Mouse (Mus musculus) stomach, embryonic 15.5 days (tissue): ENCODE measurements around the gene Runx2. TPM values are rescaled to one million over a fixed set of nuclear protein-coding genes. Genes with fewer than 3 reads are reported as not detected.

Source experiments
- ATAC-seq: fragments of 200-750 bp; cut with Nextera tagmentation; 2 replicates; pipeline ENCODE4 v1.8.0; 2017; ENCODE audit warnings: low read depth, moderate number of reproducible peaks, moderate TSS enrichment; ENCODE audit not compliant: insufficient read depth, low FRiP score
- H3K27ac ChIP-seq: fragments of 300-500 bp; sonication (generic); 2 replicates; pipeline ENCODE4 v1.5.1; 2015; ENCODE audit warnings: mild to moderate bottlenecking, inconsistent platforms
- H3K27me3 ChIP-seq: fragments of 300-500 bp; sonication (generic); replicated peaks from 2 replicates; pipeline ENCODE4 v1.6.1; 2015; ENCODE audit warnings: inconsistent platforms
- H3K36me3 ChIP-seq: fragments of 300-500 bp; sonication (generic); 2 replicates; pipeline ENCODE4 v1.6.1; 2015; ENCODE audit warnings: inconsistent platforms
- H3K4me1 ChIP-seq: fragments of 300-500 bp; sonication (generic); 2 replicates; pipeline ENCODE4 v1.6.1; 2015; ENCODE audit warnings: inconsistent platforms
- H3K4me2 ChIP-seq: fragments of 300-500 bp; sonication (generic); 2 replicates; pipeline ENCODE4 v1.6.1; 2015; ENCODE audit warnings: mild to moderate bottlenecking, inconsistent platforms
- H3K4me3 ChIP-seq: fragments of 300-500 bp; sonication (generic); replicated peaks from 2 replicates; pipeline ENCODE4 v1.5.1; 2015; ENCODE audit warnings: inconsistent platforms
- H3K9ac ChIP-seq: fragments of 300-500 bp; sonication (generic); 2 replicates; pipeline ENCODE4 v1.6.1; 2015; ENCODE audit warnings: inconsistent platforms
- H3K9me3 ChIP-seq: fragments of 300-500 bp; sonication (generic); 2 replicates; pipeline ENCODE4 v1.6.1; 2016; ENCODE audit warnings: inconsistent platforms
- WGBS: fragments of 180-500 bp; shearing (Covaris S2); methylation state at CpG from one replicate; pipeline ENCODE4 v1.1.7; 2015; 5-methylcytosine and 5-hydroxymethylcytosine counted together
- polyA plus RNA-seq: library from polyadenylated mRNA; unstranded; fragments of >200 nt; fragmentation: Nextera tagmentation; extraction: Ambion mirVana; gene quantifications from 2 replicates; pipeline ENCODE4 v1.2.1, GENCODE M21; 2015

Runx2 gene
- polyA plus RNA-seq, 1 experiment from 2014 or later: 1.0 TPM

DNA sequence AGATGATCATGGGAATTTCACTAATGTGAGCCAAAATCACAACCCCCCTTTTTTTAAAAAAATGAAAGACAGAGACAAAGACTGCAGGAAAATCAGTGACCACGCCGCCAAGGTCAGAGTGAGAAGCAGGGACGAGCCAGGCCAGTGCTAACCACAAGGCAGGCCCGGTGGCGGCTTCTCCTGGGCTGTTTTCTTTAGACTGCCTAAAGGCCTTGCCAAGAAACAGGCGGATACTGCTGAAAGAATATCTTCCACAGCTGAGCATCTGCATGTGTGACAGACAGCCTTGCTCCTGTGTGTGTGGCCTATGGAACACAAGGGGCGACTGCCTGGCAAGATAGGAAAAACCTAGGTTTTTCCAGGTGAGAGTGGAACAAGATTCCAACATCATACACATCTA is 136.8 kb downstream of the Runx2 start:
- 72% methylated on average over 7 of the region's 7 CpGs for WGBS
- Histone ChIP-seq H3K36me3 (no peaks in the 10 kb centered on the region), H3K4me2 (no peak overlapping the region), H3K27ac (no peak overlapping the region), H3K9me3 (no peaks in the 10 kb centered on the region), H3K4me1 (no peaks in the 10 kb centered on the region), H3K4me3 (no peak overlapping the region), H3K27me3 (no peaks in the 10 kb centered on the region), H3K9ac (no peak overlapping the region)
- ATAC-seq: no peak

DNA sequence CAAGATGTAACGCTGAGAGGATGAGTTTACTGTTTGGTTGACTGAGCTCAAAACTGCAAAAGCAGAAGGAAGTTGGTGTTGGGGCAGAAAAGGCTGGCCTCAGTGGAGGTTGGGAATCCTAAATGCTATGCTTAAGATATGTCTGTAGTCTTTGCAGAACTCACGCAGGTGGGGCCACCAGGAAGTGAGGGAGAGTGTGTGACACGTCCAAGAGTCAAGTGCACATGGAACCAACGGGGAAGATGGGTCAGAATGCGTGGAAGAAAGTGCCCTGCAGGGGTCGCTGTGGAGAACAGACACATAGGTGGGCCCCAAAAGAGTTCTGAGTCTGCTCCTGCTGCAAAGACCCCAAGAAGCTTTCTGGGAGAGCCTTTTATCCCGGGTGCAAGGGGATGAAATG is 141.8 kb downstream of the Runx2 start:
- no peaks in the 10 kb centered on the region for H3K36me3 ChIP-seq
- no peak overlapping the region for H3K4me2 ChIP-seq
- no peaks in the 10 kb centered on the region for H3K9me3 ChIP-seq
- no peak for ATAC-seq
- H3K9ac ChIP-seq: no peak overlapping the region
- H3K4me1 ChIP-seq: peaks cover 3% of the 10 kb centered on the region; the same call in 1 of the 2 replicates
- WGBS: 67% methylated on average over 7 of the region's 7 CpGs
- H3K27ac ChIP-seq: no peak overlapping the region
- H3K4me3 ChIP-seq: no peak overlapping the region
- no peaks in the 10 kb centered on the region for H3K27me3 ChIP-seq

GRCm38 (mm10) chr17:44671946-44672692 is 142.5 kb downstream of the Runx2 start:
- H3K36me3 ChIP-seq: no peaks in the 10 kb centered on the region
- H3K9ac ChIP-seq: no peak overlapping the region
- no peaks in the 10 kb centered on the region for H3K9me3 ChIP-seq
- no peak overlapping the region for H3K27ac ChIP-seq
- WGBS: 78% methylated on average over 16 of the region's 16 CpGs
- no peaks in the 10 kb centered on the region for H3K27me3 ChIP-seq
- H3K4me3 ChIP-seq: no peak overlapping the region
- ATAC-seq: no peak
- H3K4me2 ChIP-seq: no peak overlapping the region
- peaks cover 3% of the 10 kb centered on the region; the same call in 1 of the 2 replicates for H3K4me1 ChIP-seq

DNA sequence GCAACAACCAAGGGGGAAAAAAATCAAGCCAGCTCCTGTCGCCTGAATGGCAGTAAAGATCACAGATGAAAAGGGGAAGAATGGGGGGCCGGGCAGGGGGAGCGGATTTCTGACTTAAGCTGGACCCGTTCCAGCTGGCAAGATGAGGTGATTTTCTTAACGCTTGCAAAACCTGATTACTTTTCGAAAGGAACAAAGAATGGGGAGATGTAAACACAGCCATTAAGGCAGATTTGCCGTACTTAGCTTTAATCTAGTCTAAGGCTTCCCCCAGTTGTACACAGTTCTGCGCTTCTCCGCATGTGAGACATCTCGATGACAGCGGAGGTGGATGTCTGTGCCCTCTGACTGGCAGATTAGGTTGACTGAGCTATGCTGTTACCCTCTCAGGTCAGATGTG is 144.6 kb downstream of the Runx2 start:
- H3K4me2 ChIP-seq: peak overlapping the region; percentile 8; the same call in 1 of the 2 replicates
- no peaks in the 10 kb centered on the region for H3K9me3 ChIP-seq
- H3K9ac ChIP-seq: no peak overlapping the region
- H3K27me3 ChIP-seq: no peaks in the 10 kb centered on the region
- no peak for ATAC-seq
- H3K36me3 ChIP-seq: no peaks in the 10 kb centered on the region
- H3K27ac ChIP-seq: no peak overlapping the region
- WGBS: 25% methylated on average over 11 of the region's 11 CpGs
- no peak overlapping the region for H3K4me3 ChIP-seq
- H3K4me1 ChIP-seq: peaks cover 3% of the 10 kb centered on the region; the same call in 1 of the 2 replicates

GRCm38 (mm10) chr17:44667346-44667745 is 147.3 kb downstream of the Runx2 start:
- no peak overlapping the region for H3K9ac ChIP-seq
- WGBS: 72% methylated on average over 5 of the region's 5 CpGs
- no peaks in the 10 kb centered on the region for H3K36me3 ChIP-seq
- no peak overlapping the region for H3K4me3 ChIP-seq
- no peak for ATAC-seq
- H3K9me3 ChIP-seq: no peaks in the 10 kb centered on the region
- no peak overlapping the region for H3K27ac ChIP-seq
- no peaks in the 10 kb centered on the region for H3K27me3 ChIP-seq
- H3K4me1 ChIP-seq: peaks cover 3% of the 10 kb centered on the region; the same call in 1 of the 2 replicates
- H3K4me2 ChIP-seq: no peak overlapping the region

GRCm38 (mm10) chr17:44663872-44664271 is 150.7 kb downstream of the Runx2 start:
- no peaks in the 10 kb centered on the region for H3K4me1 ChIP-seq
- no peaks in the 10 kb centered on the region for H3K27me3 ChIP-seq
- no peak overlapping the region for H3K27ac ChIP-seq
- ATAC-seq: no peak
- 82% methylated on average over 7 of the region's 7 CpGs for WGBS
- H3K4me3 ChIP-seq: no peak overlapping the region
- no peaks in the 10 kb centered on the region for H3K36me3 ChIP-seq
- no peak overlapping the region for H3K4me2 ChIP-seq
- no peak overlapping the region for H3K9ac ChIP-seq
- no peaks in the 10 kb centered on the region for H3K9me3 ChIP-seq

- H3K9me3 ChIP-seq: no peaks in the 10 kb centered on the region
- ATAC-seq: no peak
- no peak overlapping the region for H3K9ac ChIP-seq
- no peaks in the 10 kb centered on the region for H3K27me3 ChIP-seq
- H3K27ac ChIP-seq: no peak overlapping the region
- H3K4me2 ChIP-seq: no peak overlapping the region
- H3K4me3 ChIP-seq: no peak overlapping the region
- no peaks in the 10 kb centered on the region for H3K36me3 ChIP-seq
- H3K4me1 ChIP-seq: no peaks in the 10 kb centered on the region
- WGBS: 56% methylated on average over 1 of the region's 1 CpGs
Measured at GRCm38 (mm10) chr17:44663208-44663607, 151.4 kb downstream of the Runx2 start.

DNA sequence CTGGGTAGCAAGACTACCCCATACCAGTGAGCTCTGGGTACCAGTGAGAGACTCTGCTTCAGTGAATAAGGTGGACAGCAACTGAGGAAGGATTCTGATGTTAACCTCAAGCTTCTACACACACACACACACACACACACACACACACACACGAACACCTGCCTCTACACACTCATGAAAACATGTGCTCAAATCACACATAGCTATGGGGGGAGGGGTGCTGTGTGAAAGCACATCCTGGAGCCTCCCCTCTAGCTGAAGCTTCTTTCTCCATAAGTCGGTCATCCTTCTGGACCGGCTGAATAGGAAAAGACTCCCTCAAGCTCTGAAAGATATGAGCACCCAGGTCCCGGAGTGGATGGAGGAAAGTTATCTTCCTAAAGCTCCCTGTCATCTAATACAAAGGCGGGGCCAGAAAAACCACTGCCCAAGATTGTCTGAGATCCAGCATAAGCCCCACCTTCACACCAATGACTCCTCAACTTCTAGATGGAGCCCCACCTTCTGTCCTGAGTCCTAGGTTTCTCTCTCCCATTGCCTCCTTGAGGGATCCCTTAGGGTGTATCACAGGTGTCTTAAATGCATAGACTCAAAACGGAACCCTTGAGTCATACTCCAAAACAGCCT is 152.4 kb downstream of the Runx2 start:
- no peak overlapping the region for H3K9ac ChIP-seq
- H3K4me2 ChIP-seq: no peak overlapping the region
- H3K4me3 ChIP-seq: no peak overlapping the region
- ATAC-seq: no peak
- no peaks in the 10 kb centered on the region for H3K36me3 ChIP-seq
- 77% methylated on average over 6 of the region's 6 CpGs for WGBS
- H3K27ac ChIP-seq: no peak overlapping the region
- no peaks in the 10 kb centered on the region for H3K27me3 ChIP-seq
- no peaks in the 10 kb centered on the region for H3K4me1 ChIP-seq
- no peaks in the 10 kb centered on the region for H3K9me3 ChIP-seq

GRCm38 (mm10) chr17:44660121-44660806 is 154.3 kb downstream of the Runx2 start:
- Histone ChIP-seq H3K27me3 (no peaks in the 10 kb centered on the region), H3K9ac (no peak overlapping the region), H3K36me3 (no peaks in the 10 kb centered on the region), H3K4me2 (no peak overlapping the region), H3K4me3 (no peak overlapping the region), H3K9me3 (no peaks in the 10 kb centered on the region), H3K27ac (no peak overlapping the region), H3K4me1 (no peaks in the 10 kb centered on the region)
- WGBS: 76% methylated on average over 7 of the region's 7 CpGs
- no peak for ATAC-seq

DNA sequence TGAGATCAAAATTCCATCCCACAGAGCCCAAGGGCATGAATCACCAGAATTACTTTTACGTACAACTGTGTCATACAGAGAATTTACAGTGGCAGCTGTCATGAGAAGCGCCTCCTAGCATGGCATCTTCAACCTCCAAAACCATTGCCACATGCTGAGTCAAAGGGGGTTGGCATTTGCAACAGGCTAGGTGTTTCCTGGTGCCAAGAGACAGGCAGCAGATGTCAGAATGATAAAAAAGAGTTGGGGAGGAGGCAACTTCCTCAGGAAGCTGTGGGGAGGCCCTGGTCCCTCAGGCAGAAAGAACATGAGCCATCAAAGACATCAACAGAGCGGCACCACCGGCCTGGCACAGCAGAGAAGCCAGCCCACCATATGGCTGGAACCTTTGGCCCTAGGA is 160.1 kb downstream of the Runx2 start:
- no peaks in the 10 kb centered on the region for H3K4me1 ChIP-seq
- no peaks in the 10 kb centered on the region for H3K9me3 ChIP-seq
- H3K4me3 ChIP-seq: no peak overlapping the region
- no peak overlapping the region for H3K27ac ChIP-seq
- no peak for ATAC-seq
- H3K9ac ChIP-seq: no peak overlapping the region
- 85% methylated on average over 4 of the region's 4 CpGs for WGBS
- no peak overlapping the region for H3K4me2 ChIP-seq
- no peaks in the 10 kb centered on the region for H3K36me3 ChIP-seq
- no peaks in the 10 kb centered on the region for H3K27me3 ChIP-seq

DNA sequence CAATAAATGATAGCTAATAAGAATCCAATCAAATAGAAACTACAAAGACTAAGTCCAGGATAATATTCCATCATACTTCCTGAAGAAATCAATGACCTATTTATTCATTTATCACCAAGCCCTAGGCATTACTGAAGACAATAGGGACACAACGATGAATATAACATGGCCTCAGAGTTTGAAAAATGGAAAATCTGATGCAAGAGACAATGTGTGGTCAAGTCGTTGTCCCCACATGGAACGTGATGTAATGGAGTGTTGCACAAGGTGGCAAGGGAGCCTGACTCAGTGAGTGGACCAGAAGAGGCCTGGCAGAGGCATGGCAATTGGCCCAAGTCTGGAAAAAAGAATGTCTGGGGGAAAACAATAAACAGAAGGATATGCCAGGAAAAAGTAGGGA is 161.5 kb downstream of the Runx2 start:
- no peaks in the 10 kb centered on the region for H3K9me3 ChIP-seq
- no peak overlapping the region for H3K4me3 ChIP-seq
- 88% methylated on average over 3 of the region's 3 CpGs for WGBS
- ATAC-seq: no peak
- no peaks in the 10 kb centered on the region for H3K36me3 ChIP-seq
- no peak overlapping the region for H3K9ac ChIP-seq
- H3K27me3 ChIP-seq: no peaks in the 10 kb centered on the region
- no peak overlapping the region for H3K27ac ChIP-seq
- H3K4me2 ChIP-seq: no peak overlapping the region
- H3K4me1 ChIP-seq: no peaks in the 10 kb centered on the region

GRCm38 (mm10) chr17:44652054-44652453 is 162.5 kb downstream of the Runx2 start:
- Histone ChIP-seq H3K27me3 (no peaks in the 10 kb centered on the region), H3K4me2 (no peak overlapping the region), H3K9me3 (no peaks in the 10 kb centered on the region), H3K9ac (no peak overlapping the region), H3K36me3 (no peaks in the 10 kb centered on the region), H3K27ac (no peak overlapping the region), H3K4me3 (no peak overlapping the region), H3K4me1 (no peaks in the 10 kb centered on the region)
- ATAC-seq: no peak
- 88% methylated on average over 7 of the region's 7 CpGs for WGBS
